Mouse (Mus musculus) heart, embryonic 16.5 days (tissue): ENCODE data around the gene Iscu. TPM values are rescaled to one million over a fixed set of nuclear protein-coding genes. Genes with fewer than 3 reads are reported as not detected.
"Not testable (repeated sequence)": the region's sequence is repeated elsewhere in the genome, so short reads cannot be mapped to it uniquely, and the experiment has no call there.

Source experiments
- ATAC-seq: fragments of 200-750 bp; cut with Nextera tagmentation; replicated peaks from 2 replicates; pipeline ENCODE4 v1.8.0; 2017; ENCODE audit warnings: moderate number of reproducible peaks; ENCODE audit not compliant: insufficient read depth, low FRiP score; ENCODE audit errors: extremely low read depth
- H3K27ac ChIP-seq: fragments of 300-500 bp; sonication (generic); 2 replicates; pipeline ENCODE4 v1.5.1; 2014; ENCODE audit warnings: mild to moderate bottlenecking, low read length, control low read depth, moderate library complexity
- H3K27me3 ChIP-seq: fragments of 300-500 bp; sonication (generic); 2 replicates; pipeline ENCODE4 v1.6.1; 2014; ENCODE audit warnings: low read length, mixed read lengths; ENCODE audit not compliant: control insufficient read depth, insufficient read depth
- H3K36me3 ChIP-seq: fragments of 300-500 bp; sonication (generic); 2 replicates; pipeline ENCODE4 v1.6.1; 2014; ENCODE audit not compliant: control insufficient read depth, insufficient read depth
- H3K4me1 ChIP-seq: fragments of 300-500 bp; sonication (generic); 2 replicates; pipeline ENCODE4 v1.6.1; 2014; ENCODE audit warnings: low read length, mixed read lengths; ENCODE audit not compliant: control insufficient read depth, insufficient read depth
- H3K4me2 ChIP-seq: fragments of 300-500 bp; sonication (generic); 2 replicates; pipeline ENCODE4 v1.6.1; 2014; ENCODE audit warnings: low read depth, mild to moderate bottlenecking, control low read depth, low read length
- H3K4me3 ChIP-seq: fragments of 300-500 bp; sonication (generic); 2 replicates; pipeline ENCODE4 v1.5.1; 2014; ENCODE audit warnings: mild to moderate bottlenecking, control low read depth, low read length
- H3K9ac ChIP-seq: fragments of 300-500 bp; sonication (generic); 2 replicates; pipeline ENCODE4 v1.6.1; 2014; ENCODE audit warnings: low read length, control low read depth
- H3K9me3 ChIP-seq: fragments of 300-500 bp; sonication (generic); replicated peaks from 2 replicates; pipeline ENCODE4 v1.6.1; 2016; ENCODE audit warnings: low read length; ENCODE audit not compliant: control insufficient read depth
- WGBS: fragments of 180-500 bp; shearing (Covaris S2); extraction: QIAGEN DNeasy Blood & Tissue Kit; methylation state at CpG from one replicate; pipeline ENCODE4 v1.1.7; 2014; 5-methylcytosine and 5-hydroxymethylcytosine counted together
- polyA plus RNA-seq: library from polyadenylated mRNA; unstranded; fragments of >200 nt; fragmentation: Nextera tagmentation; extraction: Ambion mirVana; gene quantifications from 2 replicates; pipeline ENCODE4 v1.2.1, GENCODE M21; 2015

Iscu gene
- polyA plus RNA-seq, 1 experiment from 2014 or later: 136 TPM

DNA sequence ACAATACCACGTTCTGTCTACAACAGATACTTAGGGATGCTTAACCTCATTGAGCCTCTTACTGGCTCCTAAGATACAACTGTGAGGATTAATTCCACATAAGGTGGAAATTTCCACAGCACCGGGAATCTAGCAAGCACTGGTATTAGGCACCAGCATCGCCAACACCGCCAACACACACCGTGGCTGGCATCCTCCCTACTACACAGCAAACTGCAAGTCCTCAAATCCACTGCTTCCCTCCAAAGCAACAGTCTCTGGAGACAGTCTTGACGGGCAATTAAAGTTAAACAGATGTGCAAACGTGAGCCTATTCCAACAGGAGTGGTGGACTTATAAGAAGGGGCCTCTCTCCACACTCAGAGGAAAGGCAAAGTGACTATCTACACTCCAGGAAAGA lies 8.7 kb downstream of the Iscu start:
- H3K9ac ChIP-seq: no peak overlapping the region
- ATAC-seq: no peak
- WGBS: 74% methylated on average over 7 of the region's 7 CpGs

DNA sequence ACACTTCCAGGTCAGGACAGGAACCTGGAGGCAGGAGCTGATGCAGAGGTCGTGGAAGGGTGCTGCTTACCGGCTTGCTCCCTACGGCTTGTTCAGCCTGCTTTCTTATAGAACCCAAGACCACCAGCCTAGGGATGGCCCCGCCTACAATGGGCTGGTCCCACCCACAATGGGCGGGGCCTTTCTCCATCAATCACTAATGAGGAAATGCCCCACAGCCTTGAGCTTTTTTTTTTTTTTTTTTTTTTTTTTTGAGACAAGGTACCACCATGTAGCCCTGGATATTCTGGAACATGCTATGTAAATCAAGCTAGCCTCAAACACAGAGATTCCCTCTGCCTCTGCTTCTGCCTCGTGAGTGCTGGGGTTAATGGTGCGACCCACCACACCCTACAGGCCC lies 9.3 kb downstream of the Iscu start:
- H3K4me2 ChIP-seq: no peak overlapping the region
- H3K4me1 ChIP-seq: peaks cover 3% of the 10 kb centered on the region; the same call in 1 of the 2 replicates
- peaks cover 6% of the 10 kb centered on the region for H3K36me3 ChIP-seq
- H3K9ac ChIP-seq: no peak overlapping the region
- H3K27me3 ChIP-seq: peaks cover 6% of the 10 kb centered on the region; the same call in 1 of the 2 replicates
- H3K9me3 ChIP-seq: no peaks in the 10 kb centered on the region
- H3K27ac ChIP-seq: no peak overlapping the region
- no peak for ATAC-seq
- no peak overlapping the region for H3K4me3 ChIP-seq
- 72% methylated on average over 7 of the region's 7 CpGs for WGBS

More for the DNA sequence above, 8.7 kb downstream of the Iscu start:
- Histone ChIP-seq H3K9me3 (no peaks in the 10 kb centered on the region), H3K27me3 (peaks cover 6% of the 10 kb centered on the region; the same call in 1 of the 2 replicates), H3K4me2 (no peak overlapping the region), H3K4me1 (peaks cover 3% of the 10 kb centered on the region; the same call in 1 of the 2 replicates), H3K4me3 (no peak overlapping the region), H3K36me3 (peaks cover 12% of the 10 kb centered on the region), H3K27ac (no peak overlapping the region)

DNA sequence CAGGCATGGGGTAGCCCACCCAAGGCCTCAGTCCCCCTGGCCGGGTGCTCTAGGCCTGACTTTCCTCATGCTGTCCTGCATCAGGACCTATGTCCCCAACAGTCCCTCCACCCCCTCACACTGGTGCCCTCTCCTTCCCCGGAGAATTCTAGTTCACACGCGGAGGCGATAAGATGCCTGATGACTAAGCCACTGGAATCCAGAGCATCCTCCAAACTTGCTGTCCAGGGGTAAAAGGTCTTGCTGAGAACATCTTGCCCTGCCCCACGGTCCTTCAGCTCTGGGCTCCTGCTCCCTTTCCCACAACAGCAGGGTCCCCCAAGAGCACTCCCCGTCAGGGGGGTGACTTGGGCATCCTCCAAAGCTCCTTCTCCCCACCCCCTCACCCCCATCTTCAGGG lies 10.1 kb downstream of the Iscu start:
- Histone ChIP-seq H3K4me2 (no peak overlapping the region), H3K4me1 (peaks cover 3% of the 10 kb centered on the region; the same call in 1 of the 2 replicates), H3K4me3 (no peak overlapping the region), H3K27ac (no peak overlapping the region), H3K27me3 (peaks cover 6% of the 10 kb centered on the region; the same call in 1 of the 2 replicates), H3K9me3 (no peaks in the 10 kb centered on the region), H3K36me3 (no peaks in the 10 kb centered on the region), H3K9ac (no peak overlapping the region)
- ATAC-seq: no peak
- 44% methylated on average over 7 of the region's 7 CpGs for WGBS

DNA sequence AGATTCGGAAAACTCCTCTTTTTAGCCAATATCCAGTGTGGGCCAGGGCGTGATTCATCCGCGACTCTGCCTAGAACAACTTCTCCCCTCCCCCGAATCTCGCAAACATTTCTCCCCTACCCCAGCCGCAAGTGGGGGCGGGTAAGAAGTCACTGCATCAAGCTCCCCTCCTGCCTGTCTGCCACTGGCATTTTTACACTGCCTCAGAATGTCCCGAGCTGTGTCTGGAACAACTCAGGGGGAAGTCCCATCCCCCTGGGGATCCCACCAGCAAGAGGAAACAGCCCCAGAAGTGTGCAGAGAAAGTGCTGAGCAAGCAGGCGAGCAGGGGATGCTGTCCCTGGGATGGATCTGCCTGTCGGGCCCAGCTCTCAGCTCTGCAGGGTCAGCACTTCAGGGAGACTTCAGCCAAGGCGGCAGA lies 11.0 kb downstream of the Iscu start:
- no peaks in the 10 kb centered on the region for H3K9me3 ChIP-seq
- ATAC-seq: peak; percentile 49
- H3K9ac ChIP-seq: no peak overlapping the region
- H3K4me1 ChIP-seq: peaks cover 3% of the 10 kb centered on the region; the same call in 1 of the 2 replicates
- no peak overlapping the region for H3K4me3 ChIP-seq
- H3K4me2 ChIP-seq: peak overlapping the region; percentile 4; the same call in 1 of the 2 replicates
- H3K27me3 ChIP-seq: peaks cover 6% of the 10 kb centered on the region; the same call in 1 of the 2 replicates
- WGBS: 7% methylated on average over 12 of the region's 12 CpGs
- H3K27ac ChIP-seq: peak overlapping the region; percentile 71; the same call in 1 of the 2 replicates
- no peaks in the 10 kb centered on the region for H3K36me3 ChIP-seq

DNA sequence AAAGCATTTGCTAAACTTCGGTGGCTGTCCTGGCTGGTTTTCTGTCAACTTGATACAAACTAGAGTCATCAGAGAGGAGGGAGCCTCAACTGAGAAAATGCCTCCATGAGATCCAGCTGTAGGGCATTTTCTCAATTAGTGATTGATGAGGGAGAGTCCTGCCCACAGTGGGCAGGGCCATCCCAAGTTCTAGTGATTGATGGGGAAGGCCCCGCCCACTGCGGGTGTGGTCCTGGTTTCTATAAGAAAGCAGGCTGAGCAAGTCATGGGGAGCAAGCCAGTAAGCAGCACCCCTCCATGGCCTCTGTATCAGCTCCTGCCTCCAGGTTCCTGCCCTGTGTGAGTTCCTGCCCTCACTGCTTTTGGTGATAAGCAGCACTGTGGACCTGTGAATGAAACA lies 11.6 kb downstream of the Iscu start:
- not testable (repeated sequence) for H3K36me3 ChIP-seq, ATAC-seq, H3K4me3 ChIP-seq, H3K9me3 ChIP-seq, H3K27me3 ChIP-seq, H3K9ac ChIP-seq, H3K4me2 ChIP-seq, H3K4me1 ChIP-seq
- 32% methylated on average over 3 of the region's 3 CpGs for WGBS
- H3K27ac ChIP-seq: peak overlapping the region; percentile 25; the same call in 1 of the 2 replicates

DNA sequence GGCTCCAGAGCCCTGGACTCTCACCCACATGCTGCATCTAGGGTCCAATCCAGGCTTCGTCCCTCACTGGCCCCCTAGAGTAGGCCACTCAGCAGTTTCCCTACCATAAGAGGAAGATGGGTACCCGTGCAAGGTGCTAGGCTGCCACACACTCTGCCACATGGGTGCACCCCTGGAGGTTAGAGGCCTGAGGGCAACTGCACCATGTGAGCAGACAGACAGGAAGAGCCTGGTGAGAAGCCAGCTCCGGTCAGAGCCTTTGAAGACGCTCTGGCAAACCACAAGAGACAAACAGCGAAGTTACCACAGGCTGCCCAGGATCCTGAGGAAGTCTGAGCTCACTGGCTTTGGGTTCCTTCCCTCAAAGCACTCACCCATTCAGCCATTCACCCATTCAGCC lies 14.4 kb downstream of the Iscu start:
- no peak for ATAC-seq
- Histone ChIP-seq H3K27ac (no peak overlapping the region), H3K36me3 (no peaks in the 10 kb centered on the region), H3K9me3 (no peaks in the 10 kb centered on the region), H3K9ac (no peak overlapping the region), H3K4me1 (peaks cover 10% of the 10 kb centered on the region), H3K4me3 (no peak overlapping the region), H3K27me3 (peaks cover 6% of the 10 kb centered on the region; the same call in 1 of the 2 replicates), H3K4me2 (no peak overlapping the region)
- WGBS: 70% methylated on average over 5 of the region's 5 CpGs

DNA sequence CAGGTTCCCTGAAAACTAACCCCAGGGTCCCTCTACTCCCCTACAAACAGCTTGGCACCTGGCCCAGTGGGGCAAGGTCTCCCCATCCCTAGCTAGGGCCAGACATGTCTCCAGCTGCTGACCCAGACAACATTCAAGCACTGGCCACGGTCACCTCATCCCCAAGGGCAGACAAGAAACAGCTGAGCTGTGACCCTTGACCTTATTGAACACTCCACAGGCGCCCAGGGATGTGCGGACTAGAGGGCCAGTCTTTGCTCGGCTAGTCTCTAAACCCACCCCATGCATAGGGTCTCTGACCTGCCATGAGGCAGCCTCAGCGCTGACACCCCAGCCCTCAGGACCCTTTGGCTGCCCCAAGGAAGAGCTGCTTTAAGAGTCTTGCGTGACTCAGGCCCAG lies 16.1 kb downstream of the Iscu start:
- H3K9me3 ChIP-seq: no peaks in the 10 kb centered on the region
- 54% methylated on average over 6 of the region's 6 CpGs for WGBS
- H3K4me2 ChIP-seq: no peak overlapping the region
- no peak overlapping the region for H3K4me3 ChIP-seq
- H3K27ac ChIP-seq: no peak overlapping the region
- no peak for ATAC-seq
- no peaks in the 10 kb centered on the region for H3K27me3 ChIP-seq
- H3K36me3 ChIP-seq: no peaks in the 10 kb centered on the region
- H3K9ac ChIP-seq: no peak overlapping the region
- H3K4me1 ChIP-seq: peaks cover 6% of the 10 kb centered on the region; the same call in 1 of the 2 replicates

DNA sequence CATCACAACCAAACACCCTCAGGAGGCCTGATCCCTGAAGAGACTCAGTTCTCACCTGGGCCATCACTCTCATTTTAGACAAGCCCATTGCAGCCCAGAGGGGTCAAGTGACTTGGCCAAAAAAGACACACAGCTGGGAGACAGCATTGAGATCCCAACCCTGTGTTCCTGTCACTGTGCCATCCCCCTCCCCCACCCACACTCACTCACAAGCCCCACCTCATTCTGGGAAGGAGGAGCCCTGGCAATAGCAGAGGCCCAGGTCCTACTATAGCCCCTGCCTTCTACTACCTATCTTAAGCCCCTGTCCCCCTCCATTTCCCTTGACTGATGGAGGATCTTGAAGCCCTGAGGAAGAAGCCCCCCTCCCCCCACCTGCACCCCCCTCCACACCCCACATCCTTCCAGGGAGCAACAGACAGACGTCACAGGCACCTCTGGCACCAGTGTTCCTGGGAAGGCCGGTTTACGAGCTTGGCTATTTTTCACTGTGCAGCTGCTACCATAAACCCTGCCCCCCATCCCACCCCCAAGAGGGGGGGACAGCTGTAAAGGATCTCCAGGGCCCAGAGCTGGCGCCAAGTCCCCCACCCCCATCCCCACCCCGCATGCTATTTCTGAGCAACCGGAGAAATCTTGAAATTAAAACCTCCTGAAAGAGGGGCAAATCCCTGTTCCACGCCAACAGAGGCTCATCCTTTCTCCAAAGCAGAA lies 16.7 kb downstream of the Iscu start:
- ATAC-seq: no peak
- Histone ChIP-seq H3K4me2 (no peak overlapping the region), H3K36me3 (no peaks in the 10 kb centered on the region), H3K9me3 (no peaks in the 10 kb centered on the region), H3K27me3 (no peaks in the 10 kb centered on the region), H3K4me1 (peaks cover 6% of the 10 kb centered on the region; the same call in 1 of the 2 replicates), H3K27ac (no peak overlapping the region), H3K9ac (no peak overlapping the region), H3K4me3 (no peak overlapping the region)
- 31% methylated on average over 7 of the region's 7 CpGs for WGBS

DNA sequence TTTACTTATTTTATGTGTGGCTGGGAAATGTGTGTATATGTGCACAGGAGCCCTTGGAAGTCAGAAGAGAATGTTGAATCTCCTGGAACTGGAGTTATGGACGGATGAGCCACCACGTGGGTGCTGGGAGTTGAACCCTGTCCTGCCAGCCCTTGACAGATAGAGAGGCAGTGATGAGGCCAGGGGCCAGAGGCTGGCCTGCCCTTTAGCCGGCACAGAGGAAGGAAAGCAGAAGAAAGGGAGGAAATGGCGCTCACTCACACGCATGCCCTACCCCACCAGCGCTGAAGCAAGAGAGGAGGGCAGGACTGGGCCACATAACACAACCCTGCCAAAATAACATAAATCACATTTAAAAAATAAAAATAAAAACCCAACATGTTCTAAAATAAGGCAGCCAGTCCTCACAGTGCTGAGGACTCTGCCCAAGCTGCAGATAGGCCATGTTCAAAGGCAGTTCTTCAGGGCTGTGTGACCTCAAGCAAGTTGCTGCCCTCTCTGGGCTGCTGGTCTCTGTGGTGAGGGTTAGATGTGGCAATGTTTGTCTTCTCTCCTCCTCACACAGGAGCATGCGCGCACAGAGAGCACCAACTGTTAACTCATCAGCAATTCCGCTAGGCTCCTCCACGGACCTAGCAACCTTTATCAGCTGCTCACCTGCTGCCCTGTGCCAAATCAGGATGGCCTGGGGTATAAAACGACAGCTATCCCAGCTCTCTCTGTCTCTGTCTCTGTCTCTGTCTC lies 18.1 kb downstream of the Iscu start:
- no peak overlapping the region for H3K27ac ChIP-seq
- H3K9ac ChIP-seq: no peak overlapping the region
- H3K4me2 ChIP-seq: no peak overlapping the region
- H3K36me3 ChIP-seq: no peaks in the 10 kb centered on the region
- H3K9me3 ChIP-seq: no peaks in the 10 kb centered on the region
- peaks cover 3% of the 10 kb centered on the region; the same call in 1 of the 2 replicates for H3K27me3 ChIP-seq
- 57% methylated on average over 11 of the region's 11 CpGs for WGBS
- no peak overlapping the region for H3K4me3 ChIP-seq
- no peak for ATAC-seq
- H3K4me1 ChIP-seq: peaks cover 6% of the 10 kb centered on the region; the same call in 1 of the 2 replicates
